Mouse (Mus musculus): ENCODE data around the gene Snx29. TPM values are rescaled to one million over a fixed set of nuclear protein-coding genes. Genes with fewer than 3 reads are reported as not detected.
A peak's percentile ranks its signal among the peaks of the same experiment; 100 is the strongest.
"Not testable (repeated sequence)": the region's sequence is repeated elsewhere in the genome, so short reads cannot be mapped to it uniquely, and the experiment has no call there.

Snx29 gene
- 15.3 and 17.8 TPM in 2 replicates for polyA plus RNA-seq (2015; fragmentation: Nextera tagmentation; extraction: Ambion mirVana)

DNA sequence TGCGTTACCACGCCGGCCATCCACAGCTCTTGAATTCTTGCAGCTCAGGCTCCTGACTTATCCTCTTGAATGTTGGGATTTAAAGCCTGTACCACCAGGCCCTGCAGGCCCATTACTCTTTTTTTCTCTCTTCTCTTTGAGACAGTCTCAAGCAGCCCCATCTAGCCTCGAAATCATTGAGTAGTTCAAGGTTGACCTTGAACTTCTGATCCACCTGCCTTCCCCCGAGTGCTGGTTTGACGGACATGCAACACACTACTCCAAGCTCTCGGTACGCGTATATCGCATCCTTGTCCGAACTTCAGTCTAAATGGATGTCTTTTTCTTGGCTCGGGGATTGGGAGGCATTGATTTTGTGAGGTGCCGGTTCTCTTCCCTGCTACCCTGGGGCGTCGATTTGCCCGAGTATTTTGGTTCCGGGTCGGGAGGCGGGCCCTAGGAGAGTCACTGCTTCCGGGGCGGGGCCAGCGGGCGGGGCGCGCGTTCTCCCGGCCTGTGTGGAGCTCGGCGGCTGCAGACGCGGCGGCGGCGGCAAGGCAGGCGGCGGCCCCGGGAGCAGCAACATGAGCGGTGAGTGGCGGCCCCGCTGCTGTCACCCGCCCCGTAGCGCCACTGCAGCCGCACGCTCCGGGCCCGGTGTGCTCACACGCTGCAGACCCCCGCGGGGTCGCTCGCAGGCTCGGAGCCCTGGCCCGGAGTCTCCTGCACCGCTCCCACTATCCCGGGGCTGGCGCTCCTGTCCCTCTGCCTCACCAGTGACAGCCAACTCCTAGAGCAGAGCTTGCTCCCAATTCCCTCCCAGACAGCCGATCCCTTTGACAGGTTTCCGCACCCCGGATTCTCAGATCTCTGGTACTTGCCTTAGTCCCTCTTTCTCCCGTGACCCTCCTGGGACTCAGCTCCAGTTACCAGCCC is at the start of gene Snx29:
Gene Snx29, plus strand, starts transcription at position 500 of the 915 bp plus-strand sequence.
- Histone ChIP-seq H3K27me3 (replicated peaks; ENCODE audit: control insufficient read depth, insufficient read depth, low read length) (no peaks in the 10 kb centered on the region), H3K36me3 (ENCODE audit: control insufficient read depth, insufficient read depth, low read length) (no peaks in the 10 kb centered on the region), H3K4me3 (ENCODE audit: low read length) (peak within 1 kb of the TSS; percentile 69), H3K9ac (ENCODE audit: low read depth, low read length) (peak within 1 kb of the TSS; percentile 82), H3K4me2 (ENCODE audit: low read length) (peak within 1 kb of the TSS; percentile 91), H3K4me1 (ENCODE audit: control insufficient read depth, insufficient read depth, low read depth, low read length) (peaks cover 11% of the 10 kb centered on the region), H3K9me3 (ENCODE audit: control insufficient read depth, low read length) (no peaks in the 10 kb centered on the region), H3K27ac (ENCODE audit: low read depth, low read length) (peak within 1 kb of the TSS; percentile 87)
- ATAC-seq: peak; percentile 99
- WGBS: 4% methylated on average over 56 of the region's 61 CpGs

DNA sequence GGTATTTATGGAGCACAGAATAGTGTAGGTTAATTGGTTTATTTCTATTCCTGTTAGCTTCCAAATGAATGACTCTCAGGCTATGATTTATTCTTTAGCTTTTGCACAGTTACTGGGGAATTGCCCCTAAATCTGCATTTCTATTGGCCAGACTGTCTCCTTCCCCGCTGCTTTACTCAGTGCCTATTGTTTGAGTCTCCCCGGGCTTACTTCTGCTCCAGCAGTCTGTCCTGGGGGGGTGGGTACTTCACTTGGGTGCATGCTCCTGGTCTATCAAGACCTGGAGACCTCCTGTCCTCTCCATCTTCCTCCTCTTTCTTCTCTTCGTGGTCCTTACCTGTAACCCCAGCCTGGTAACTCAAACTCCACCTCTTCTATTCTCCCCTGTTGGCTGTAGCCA is 45.8 kb upstream of the Snx29 start:
- 28% methylated on average over 3 of the region's 3 CpGs for WGBS

DNA sequence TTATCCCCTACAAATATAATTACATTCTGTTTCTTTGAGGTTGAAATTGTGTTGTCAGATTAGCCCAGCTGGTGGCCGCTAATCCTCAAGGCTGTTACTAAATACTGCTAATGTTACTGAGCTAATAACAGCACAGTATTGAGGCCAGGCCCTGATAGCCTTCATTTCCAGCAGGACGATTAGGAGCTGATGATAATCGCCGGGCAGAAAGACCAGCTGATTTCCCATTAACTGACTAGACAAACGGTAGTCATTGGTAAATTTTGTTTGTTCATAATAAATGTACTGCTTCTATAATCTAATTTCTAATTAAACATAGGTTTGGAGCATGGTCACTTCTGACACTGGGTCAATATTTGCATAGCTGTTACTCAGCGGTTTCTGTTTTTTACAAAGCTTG is 43.9 kb upstream of the Snx29 start:
- no peak overlapping the region for H3K27ac ChIP-seq (ENCODE audit: low read depth, low read length)
- H3K9me3 ChIP-seq (ENCODE audit: control insufficient read depth, low read length): no peaks in the 10 kb centered on the region
- H3K36me3 ChIP-seq (ENCODE audit: control insufficient read depth, insufficient read depth, low read length): no peaks in the 10 kb centered on the region
- no peak overlapping the region for H3K9ac ChIP-seq (ENCODE audit: low read depth, low read length)
- 75% methylated on average over 6 of the region's 6 CpGs for WGBS
- no peak overlapping the region for H3K4me3 ChIP-seq (ENCODE audit: low read length)
- no peaks in the 10 kb centered on the region for H3K4me1 ChIP-seq (ENCODE audit: control insufficient read depth, insufficient read depth, low read depth, low read length)
- H3K4me2 ChIP-seq (ENCODE audit: low read length): no peak overlapping the region
- no peaks in the 10 kb centered on the region for H3K27me3 ChIP-seq (replicated peaks; ENCODE audit: control insufficient read depth, insufficient read depth, low read length)
- ATAC-seq: no peak

More for the DNA sequence above, 45.8 kb upstream of the Snx29 start:
- Histone ChIP-seq H3K4me1 (ENCODE audit: control insufficient read depth, insufficient read depth, low read depth, low read length) (no peaks in the 10 kb centered on the region), H3K36me3 (ENCODE audit: control insufficient read depth, insufficient read depth, low read length) (no peaks in the 10 kb centered on the region), H3K9me3 (ENCODE audit: control insufficient read depth, low read length) (no peaks in the 10 kb centered on the region), H3K9ac (ENCODE audit: low read depth, low read length) (no peak overlapping the region), H3K4me2 (ENCODE audit: low read length) (no peak overlapping the region), H3K27me3 (replicated peaks; ENCODE audit: control insufficient read depth, insufficient read depth, low read length) (no peaks in the 10 kb centered on the region), H3K27ac (ENCODE audit: low read depth, low read length) (no peak overlapping the region), H3K4me3 (ENCODE audit: low read length) (no peak overlapping the region)
- ATAC-seq: no peak

DNA sequence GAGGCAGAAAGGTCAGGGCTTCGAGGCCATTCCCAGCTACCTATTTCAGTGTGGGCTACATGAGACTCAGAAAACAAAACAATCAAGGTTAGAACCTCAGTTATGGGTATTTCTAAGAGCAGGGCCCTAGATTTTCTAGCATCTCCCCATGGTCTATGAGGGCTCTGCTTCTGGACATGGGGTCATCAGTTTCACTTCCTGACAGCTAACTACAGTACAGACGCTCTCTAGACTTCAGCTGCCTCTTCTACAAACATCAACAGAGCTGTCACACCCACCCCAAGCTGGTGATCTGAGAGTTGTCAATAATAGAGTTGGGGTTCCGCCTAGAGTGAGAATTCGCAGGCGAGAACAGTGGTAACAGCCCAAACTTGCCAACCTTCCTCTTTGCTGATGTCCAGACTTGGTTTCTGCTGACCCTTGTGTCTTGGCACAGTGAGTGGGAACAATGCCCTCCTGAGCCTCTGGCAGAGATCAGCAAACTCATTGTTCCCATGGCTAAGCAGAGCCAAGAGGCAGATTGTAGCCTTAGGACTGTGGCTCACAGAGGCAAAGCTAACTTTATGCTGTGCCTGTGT is 40.0 kb upstream of the Snx29 start:
- ATAC-seq: no peak
- H3K9me3 ChIP-seq (ENCODE audit: control insufficient read depth, low read length): no peaks in the 10 kb centered on the region
- H3K4me1 ChIP-seq (ENCODE audit: control insufficient read depth, insufficient read depth, low read depth, low read length): no peaks in the 10 kb centered on the region
- 84% methylated on average over 5 of the region's 5 CpGs for WGBS
- no peak overlapping the region for H3K9ac ChIP-seq (ENCODE audit: low read depth, low read length)
- no peaks in the 10 kb centered on the region for H3K27me3 ChIP-seq (replicated peaks; ENCODE audit: control insufficient read depth, insufficient read depth, low read length)
- no peak overlapping the region for H3K27ac ChIP-seq (ENCODE audit: low read depth, low read length)
- no peak overlapping the region for H3K4me3 ChIP-seq (ENCODE audit: low read length)
- H3K4me2 ChIP-seq (ENCODE audit: low read length): no peak overlapping the region
- no peaks in the 10 kb centered on the region for H3K36me3 ChIP-seq (ENCODE audit: control insufficient read depth, insufficient read depth, low read length)

DNA sequence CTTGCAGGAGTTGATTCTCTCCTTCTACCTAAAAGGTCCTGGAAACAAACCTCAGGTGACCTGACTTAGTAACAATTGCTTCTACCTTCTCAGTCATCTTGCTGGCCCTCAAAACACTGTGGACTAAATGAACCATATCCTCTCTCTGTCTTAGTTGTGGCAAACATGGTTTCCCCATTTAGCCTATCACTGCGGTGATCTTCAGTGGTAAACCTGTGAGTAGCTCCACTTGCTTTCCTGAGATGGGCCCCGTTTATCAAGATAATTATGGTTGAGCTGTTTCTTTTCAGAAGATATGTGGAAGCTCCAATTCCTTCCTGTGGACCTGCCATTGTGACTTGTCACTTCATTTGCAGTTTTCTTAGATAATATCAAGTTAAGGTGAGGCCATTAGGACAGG is 37.8 kb upstream of the Snx29 start:
- no peaks in the 10 kb centered on the region for H3K36me3 ChIP-seq (ENCODE audit: control insufficient read depth, insufficient read depth, low read length)
- no peak overlapping the region for H3K9ac ChIP-seq (ENCODE audit: low read depth, low read length)
- 93% methylated on average over 2 of the region's 2 CpGs for WGBS
- H3K27ac ChIP-seq (ENCODE audit: low read depth, low read length): no peak overlapping the region
- H3K9me3 ChIP-seq (ENCODE audit: control insufficient read depth, low read length): no peaks in the 10 kb centered on the region
- no peaks in the 10 kb centered on the region for H3K27me3 ChIP-seq (replicated peaks; ENCODE audit: control insufficient read depth, insufficient read depth, low read length)
- no peak overlapping the region for H3K4me3 ChIP-seq (ENCODE audit: low read length)
- no peak overlapping the region for H3K4me2 ChIP-seq (ENCODE audit: low read length)
- no peak for ATAC-seq
- H3K4me1 ChIP-seq (ENCODE audit: control insufficient read depth, insufficient read depth, low read depth, low read length): no peaks in the 10 kb centered on the region

DNA sequence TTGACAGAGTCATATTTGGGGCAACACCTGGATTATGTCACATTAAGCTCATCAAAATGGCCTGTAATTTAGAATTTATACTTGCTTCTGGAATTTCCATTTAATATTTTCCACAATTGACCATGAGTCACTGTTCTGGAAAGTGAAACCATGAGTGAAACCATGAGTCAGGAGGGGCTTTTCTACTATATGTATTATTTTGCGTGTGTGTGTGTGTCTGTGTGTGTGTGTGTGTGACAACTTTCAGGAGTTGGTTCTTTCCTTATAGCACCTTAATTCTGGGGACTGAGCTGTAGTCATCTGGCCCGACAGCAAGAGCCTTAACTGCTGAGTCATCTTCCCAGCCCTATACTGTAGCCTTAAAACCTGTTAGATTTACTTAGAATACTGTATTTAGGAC is 36.8 kb upstream of the Snx29 start:
- no peaks in the 10 kb centered on the region for H3K9me3 ChIP-seq (ENCODE audit: control insufficient read depth, low read length)
- no peaks in the 10 kb centered on the region for H3K36me3 ChIP-seq (ENCODE audit: control insufficient read depth, insufficient read depth, low read length)
- H3K9ac ChIP-seq (ENCODE audit: low read depth, low read length): no peak overlapping the region
- no peak overlapping the region for H3K27ac ChIP-seq (ENCODE audit: low read depth, low read length)
- no peak overlapping the region for H3K4me3 ChIP-seq (ENCODE audit: low read length)
- no peak overlapping the region for H3K4me2 ChIP-seq (ENCODE audit: low read length)
- ATAC-seq: no peak
- H3K4me1 ChIP-seq (ENCODE audit: control insufficient read depth, insufficient read depth, low read depth, low read length): no peaks in the 10 kb centered on the region
- 97% methylated on average over 2 of the region's 2 CpGs for WGBS
- no peaks in the 10 kb centered on the region for H3K27me3 ChIP-seq (replicated peaks; ENCODE audit: control insufficient read depth, insufficient read depth, low read length)

DNA sequence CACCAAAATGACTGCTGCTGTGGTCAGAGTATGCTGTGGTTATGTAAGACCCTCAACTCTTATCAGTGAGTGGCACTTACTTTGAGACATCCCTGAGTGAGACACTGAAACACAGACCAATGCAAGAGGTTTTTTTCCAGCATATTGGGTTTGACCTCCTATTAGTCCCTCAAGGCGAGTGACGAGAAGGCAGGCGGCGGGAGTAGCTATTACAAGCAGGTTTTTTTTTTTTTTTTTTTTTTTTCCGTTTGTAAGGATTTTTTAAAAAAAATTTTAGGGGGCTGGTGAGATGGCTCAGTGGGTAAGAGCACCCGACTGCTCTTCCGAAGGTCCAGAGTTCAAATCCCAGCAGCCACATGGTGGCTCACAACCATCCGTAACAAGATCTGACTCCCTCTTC is 33.8 kb upstream of the Snx29 start:
- 93% methylated on average over 7 of the region's 8 CpGs for WGBS
- H3K27me3 ChIP-seq (replicated peaks; ENCODE audit: control insufficient read depth, insufficient read depth, low read length); H3K4me2 ChIP-seq (ENCODE audit: low read length); ATAC-seq; H3K36me3 ChIP-seq (ENCODE audit: control insufficient read depth, insufficient read depth, low read length); H3K9ac ChIP-seq (ENCODE audit: low read depth, low read length); H3K27ac ChIP-seq (ENCODE audit: low read depth, low read length); H3K4me3 ChIP-seq (ENCODE audit: low read length); H3K4me1 ChIP-seq (ENCODE audit: control insufficient read depth, insufficient read depth, low read depth, low read length); H3K9me3 ChIP-seq (ENCODE audit: control insufficient read depth, low read length): not testable (repeated sequence)

DNA sequence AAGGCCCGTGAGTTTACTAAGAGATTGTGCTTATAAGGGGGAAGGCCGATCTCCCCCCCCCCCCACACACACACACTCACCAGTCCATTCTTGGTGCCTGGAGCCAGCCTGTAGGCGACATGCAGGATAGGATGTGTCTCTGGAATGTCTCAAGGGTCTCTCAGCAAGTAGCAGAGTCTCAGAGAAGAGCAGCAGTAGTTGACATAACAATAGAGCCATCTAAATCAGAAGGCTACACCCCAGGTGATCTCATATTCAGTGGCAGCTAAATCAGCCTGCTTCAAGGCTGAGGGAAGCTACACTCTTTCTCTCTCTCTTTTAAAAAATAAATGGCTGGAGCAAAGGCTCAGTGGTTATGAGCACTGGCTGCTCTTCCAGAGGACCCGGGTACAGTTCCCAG is 27.1 kb upstream of the Snx29 start:
- not testable (repeated sequence) for H3K4me1 ChIP-seq (ENCODE audit: control insufficient read depth, insufficient read depth, low read depth, low read length); ATAC-seq; H3K4me3 ChIP-seq (ENCODE audit: low read length); H3K4me2 ChIP-seq (ENCODE audit: low read length); H3K36me3 ChIP-seq (ENCODE audit: control insufficient read depth, insufficient read depth, low read length); H3K27me3 ChIP-seq (replicated peaks; ENCODE audit: control insufficient read depth, insufficient read depth, low read length); H3K9me3 ChIP-seq (ENCODE audit: control insufficient read depth, low read length); H3K27ac ChIP-seq (ENCODE audit: low read depth, low read length); H3K9ac ChIP-seq (ENCODE audit: low read depth, low read length)
- WGBS: 78% methylated on average over 4 of the region's 4 CpGs

DNA sequence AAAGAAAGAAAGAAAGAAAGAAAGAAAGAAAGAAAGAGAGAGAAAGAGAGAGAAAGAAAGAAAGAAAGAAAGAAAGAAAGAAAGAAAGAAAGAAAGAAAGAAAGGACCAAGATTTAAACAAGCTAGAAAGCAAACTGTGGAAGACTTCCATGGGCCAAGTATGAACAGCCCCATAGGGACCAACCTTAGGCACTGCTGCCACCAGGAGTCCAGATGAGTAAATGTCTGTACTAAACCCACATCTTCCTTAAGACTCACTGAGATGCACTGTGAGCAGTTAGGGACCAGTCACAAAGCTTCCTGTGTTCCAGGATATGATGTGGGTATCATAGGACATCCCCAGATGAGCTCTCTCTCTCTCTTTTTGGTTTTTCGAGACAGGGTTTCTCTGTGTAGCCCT is 25.0 kb upstream of the Snx29 start:
- ATAC-seq; H3K4me1 ChIP-seq (ENCODE audit: control insufficient read depth, insufficient read depth, low read depth, low read length); H3K4me3 ChIP-seq (ENCODE audit: low read length); H3K9me3 ChIP-seq (ENCODE audit: control insufficient read depth, low read length); H3K4me2 ChIP-seq (ENCODE audit: low read length); H3K9ac ChIP-seq (ENCODE audit: low read depth, low read length); H3K27me3 ChIP-seq (replicated peaks; ENCODE audit: control insufficient read depth, insufficient read depth, low read length); H3K36me3 ChIP-seq (ENCODE audit: control insufficient read depth, insufficient read depth, low read length); H3K27ac ChIP-seq (ENCODE audit: low read depth, low read length): not testable (repeated sequence)
- 70% methylated on average over 1 of the region's 1 CpGs for WGBS

Measured in hindbrain, embryonic 16.5 days (tissue).